Mouse (Mus musculus) midbrain, postnatal 0 days (tissue): Measurements from ENCODE around the gene Mief2. TPM values are rescaled to one million over a fixed set of nuclear protein-coding genes. Genes with fewer than 3 reads are reported as not detected.
A peak's percentile ranks its signal among the peaks of the same experiment; 100 is the strongest.

Experiments
- ATAC-seq: fragments of 200-750 bp; cut with Nextera tagmentation; 2 replicates; pipeline ENCODE4 v1.8.0; 2017; ENCODE audit warnings: moderate number of reproducible peaks, mild to moderate bottlenecking, moderate TSS enrichment, moderate library complexity; ENCODE audit not compliant: low FRiP score
- DNase-seq: peaks from one replicate; pipeline ENCODE4 v3.0.0-alpha.2; 2015; ENCODE audit warnings: low spot score
- H3K27ac ChIP-seq: fragments of 300-500 bp; sonication (generic); 2 replicates; pipeline ENCODE4 v1.5.1; 2014; ENCODE audit warnings: low read depth, mild to moderate bottlenecking, low read length, mixed read lengths
- H3K27me3 ChIP-seq: fragments of 300-500 bp; sonication (generic); 2 replicates; pipeline ENCODE4 v1.6.1; 2014; ENCODE audit warnings: low read length, control low read depth, mixed read lengths; ENCODE audit not compliant: insufficient read depth
- H3K36me3 ChIP-seq: fragments of 300-500 bp; sonication (generic); 2 replicates; pipeline ENCODE4 v1.6.1; 2014; ENCODE audit warnings: low read length, control low read depth, mixed read lengths; ENCODE audit not compliant: insufficient read depth
- H3K4me1 ChIP-seq: fragments of 300-500 bp; sonication (generic); 2 replicates; pipeline ENCODE4 v1.6.1; 2014; ENCODE audit warnings: mild to moderate bottlenecking, control low read depth, antibody characterized with exemption, low read length, mixed read lengths; ENCODE audit not compliant: insufficient read depth
- H3K4me2 ChIP-seq: fragments of 300-500 bp; sonication (generic); 2 replicates; pipeline ENCODE4 v1.6.1; 2014; ENCODE audit warnings: low read depth, mild to moderate bottlenecking, low read length, mixed read lengths; ENCODE audit not compliant: poor library complexity, severe bottlenecking
- H3K4me3 ChIP-seq: fragments of 300-500 bp; sonication (generic); 2 replicates; pipeline ENCODE4 v1.5.1; 2014; ENCODE audit warnings: low read depth, mild to moderate bottlenecking, low read length, moderate library complexity
- H3K9ac ChIP-seq: fragments of 300-500 bp; sonication (generic); replicated peaks from 2 replicates; pipeline ENCODE4 v1.6.1; 2014; ENCODE audit warnings: mild to moderate bottlenecking, low read length, moderate library complexity, mixed read lengths; ENCODE audit not compliant: poor library complexity, severe bottlenecking
- H3K9me3 ChIP-seq: fragments of 300-500 bp; sonication (generic); 2 replicates; pipeline ENCODE4 v1.6.1; 2016; ENCODE audit warnings: low read length, control low read depth
- CTCF ChIP-seq: IDR thresholded peaks from 2 replicates; pipeline ENCODE4 v1.5.1; 2016; ENCODE audit warnings: antibody characterized with exemption, mild to moderate bottlenecking
- WGBS: fragments of 180-500 bp; shearing (Covaris S2); extraction: QIAGEN DNeasy Blood & Tissue Kit; methylation state at CpG from one replicate; pipeline ENCODE4 v1.1.7; 2014; 5-methylcytosine and 5-hydroxymethylcytosine counted together
- polyA plus RNA-seq: library from polyadenylated mRNA; unstranded; fragments of >200 nt; fragmentation: Nextera tagmentation; extraction: Ambion mirVana; gene quantifications from 2 replicates; pipeline ENCODE4 v1.2.1, GENCODE M21; 2015
- total RNA-seq: library from RNA; depleted of rRNA; stranded (reverse); fragments of >200 nt; gene quantifications from 2 replicates; pipeline ENCODE4 v1.2.3, GENCODE M21; 2014

Mief2 gene
- total and polyA plus RNA-seq, 2 experiments from 2014 or later, result 24.0 to 36.6 TPM

DNA sequence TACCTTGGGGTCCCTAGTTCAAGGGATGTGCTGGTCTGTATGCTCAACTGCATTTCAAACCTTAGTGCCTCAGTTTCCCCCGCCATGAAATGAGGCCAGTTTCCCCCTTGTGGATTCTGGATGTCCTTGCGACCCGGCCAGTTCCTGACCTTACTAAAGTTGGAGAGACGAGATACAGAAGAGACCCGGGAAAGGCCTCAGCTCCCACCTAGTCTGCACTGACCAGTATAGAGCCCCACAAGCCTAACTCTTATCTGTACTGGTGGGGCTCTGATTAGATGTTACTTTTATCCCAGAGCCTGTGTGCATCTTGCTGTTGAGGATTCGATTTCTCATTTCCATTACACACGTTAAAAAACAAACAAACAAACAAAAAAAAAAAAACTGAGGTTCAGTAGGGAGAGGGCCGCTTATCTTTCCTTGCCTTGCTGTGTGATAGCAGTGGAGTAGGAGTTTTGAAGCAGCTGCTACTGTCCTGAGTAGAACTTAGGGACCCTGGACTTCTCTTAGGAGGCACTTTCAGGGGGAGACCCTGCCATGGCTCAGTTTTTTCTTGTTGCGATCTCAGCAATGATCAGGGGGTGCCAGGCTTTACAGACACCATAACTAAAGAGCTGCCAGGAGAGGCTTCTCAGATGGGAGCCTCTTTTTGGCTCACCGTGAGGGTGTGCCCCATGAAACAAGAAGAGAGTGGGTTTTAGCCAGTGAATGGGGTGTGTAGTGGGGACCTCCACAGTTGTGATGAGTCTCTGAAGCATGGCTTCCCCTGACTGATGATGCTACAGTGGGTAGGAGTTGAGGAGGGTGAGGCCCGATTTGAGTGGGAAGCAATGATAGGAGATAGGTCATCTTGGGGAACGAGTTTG, 27.6 kb upstream of the Mief2 start:
- WGBS, result 18% methylated on average over 12 of the region's 12 CpGs
- H3K4me1 ChIP-seq, result peaks cover 9% of the 10 kb centered on the region; the same call in 1 of the 2 replicates
- TF ChIP-seq CTCF, result no peak
- no peak for ATAC-seq
- H3K27ac ChIP-seq, result no peak overlapping the region
- peak overlapping the region; percentile 80 for H3K4me2 ChIP-seq
- no peaks in the 10 kb centered on the region for H3K9me3 ChIP-seq
- no peaks in the 10 kb centered on the region for H3K27me3 ChIP-seq
- H3K36me3 ChIP-seq, result peaks cover 10% of the 10 kb centered on the region
- H3K4me3 ChIP-seq, result peak overlapping the region; percentile 78
- DNase-seq, result no peak
- H3K9ac ChIP-seq, result peak overlapping the region; percentile 82

DNA sequence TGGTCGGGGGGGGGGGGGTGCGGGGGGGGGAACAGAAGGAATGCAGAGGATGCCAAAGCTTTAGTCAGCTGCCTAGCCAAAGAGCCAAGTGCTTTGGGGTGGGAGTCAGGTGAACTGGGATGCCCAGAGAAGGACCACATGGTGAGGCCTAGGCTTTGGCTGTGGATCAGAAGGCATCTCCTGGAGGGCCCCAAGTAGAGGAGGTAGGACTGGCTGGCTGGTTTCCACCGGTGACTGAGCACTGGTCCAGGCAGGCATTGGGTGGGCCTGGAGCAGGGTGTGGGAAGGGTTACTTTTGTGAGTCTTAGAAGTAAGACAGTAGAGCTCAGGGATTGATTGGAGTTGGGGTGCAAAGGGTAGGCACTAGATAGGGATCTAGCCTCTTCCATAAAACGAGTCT, 26.6 kb upstream of the Mief2 start:
- no peak overlapping the region for H3K4me3 ChIP-seq
- no peak for ATAC-seq
- H3K4me2 ChIP-seq, result peak overlapping the region; percentile 80; the same call in 1 of the 2 replicates
- H3K36me3 ChIP-seq, result peaks cover 21% of the 10 kb centered on the region
- H3K9me3 ChIP-seq, result no peaks in the 10 kb centered on the region
- 0 out of 2 replicates have a peak overlapping the region, but pooled peaks have one; percentile 12 for H3K27ac ChIP-seq
- peaks cover 9% of the 10 kb centered on the region; the same call in 1 of the 2 replicates for H3K4me1 ChIP-seq
- H3K27me3 ChIP-seq, result no peaks in the 10 kb centered on the region
- no peak for DNase-seq
- WGBS, result 72% methylated on average over 4 of the region's 4 CpGs
- no peak for TF ChIP-seq CTCF
- H3K9ac ChIP-seq, result no peak overlapping the region

DNA sequence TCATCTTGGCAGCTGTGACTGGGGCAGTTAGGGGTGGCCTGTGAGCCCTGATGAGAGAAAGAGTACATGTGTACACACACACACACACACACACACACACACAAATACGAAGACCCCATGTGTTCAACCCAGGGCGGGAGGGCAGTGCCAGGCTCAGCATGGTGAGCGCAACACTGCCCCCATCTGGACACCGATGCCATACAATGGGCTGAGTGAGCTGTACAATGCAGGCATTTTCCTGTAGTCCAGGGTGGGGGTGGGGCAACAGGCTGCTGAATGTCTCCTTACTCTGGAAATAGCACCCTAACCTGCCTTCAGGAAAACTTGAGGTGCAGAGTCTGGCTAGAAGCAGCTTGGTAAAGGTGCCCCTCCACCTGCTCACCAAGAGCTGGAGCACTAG, 25.1 kb upstream of the Mief2 start:
- Histone ChIP-seq H3K9ac (no peak overlapping the region), H3K4me1 (peaks cover 9% of the 10 kb centered on the region; the same call in 1 of the 2 replicates), H3K27ac (no peak overlapping the region), H3K27me3 (no peaks in the 10 kb centered on the region), H3K4me3 (no peak overlapping the region), H3K36me3 (peaks cover 36% of the 10 kb centered on the region), H3K4me2 (no peak overlapping the region), H3K9me3 (no peaks in the 10 kb centered on the region)
- ATAC-seq (peak; percentile 45; the same call in 1 of the 2 replicates), DNase-seq (peak; percentile 90)
- 15% methylated on average over 4 of the region's 4 CpGs for WGBS
- TF ChIP-seq CTCF, result peak; percentile 77

DNA sequence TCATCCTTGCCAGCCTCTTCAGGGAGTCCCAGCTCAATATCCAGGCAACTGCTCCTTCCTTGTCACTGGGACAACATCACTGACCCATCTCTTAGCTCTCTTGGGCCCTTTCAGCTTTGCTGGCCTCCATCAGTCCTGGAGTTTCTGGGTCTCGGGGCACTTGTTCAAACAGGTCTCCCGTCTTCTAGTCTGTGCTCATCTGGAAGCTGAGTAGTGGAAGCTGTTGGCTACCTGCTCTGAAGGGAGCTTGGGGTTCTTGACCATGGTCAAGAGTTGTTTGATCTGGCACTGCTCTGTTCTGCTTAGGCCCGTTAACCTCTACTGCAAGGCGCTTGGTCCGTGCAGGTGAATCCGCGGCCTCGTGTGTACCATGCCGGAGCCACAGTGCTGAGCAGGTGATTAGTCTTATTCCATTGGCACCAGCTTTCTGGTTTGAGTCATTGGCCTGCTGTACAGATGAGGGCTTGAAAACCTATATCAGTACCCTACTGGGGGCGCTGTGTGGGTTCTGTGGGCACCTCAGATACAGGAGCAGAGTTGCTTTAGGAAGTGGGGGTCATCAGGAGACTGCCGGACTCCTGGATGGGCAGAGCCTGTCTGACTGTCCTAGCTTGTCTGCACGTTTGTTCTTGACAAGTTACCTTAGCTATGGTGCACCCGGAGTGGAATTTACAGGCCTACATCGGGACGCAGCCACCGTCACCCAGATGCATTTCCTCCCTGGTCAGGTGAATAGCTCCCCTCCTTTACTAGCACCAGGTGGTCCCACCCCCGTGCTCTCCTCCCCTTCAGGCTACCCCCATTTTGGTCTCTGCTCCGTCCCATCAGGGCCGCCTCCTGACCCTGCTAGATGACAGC, 23.9 kb upstream of the Mief2 start:
- ATAC-seq, result no peak
- Histone ChIP-seq H3K27ac (no peak overlapping the region), H3K36me3 (peaks cover 47% of the 10 kb centered on the region), H3K27me3 (no peaks in the 10 kb centered on the region), H3K4me3 (no peak overlapping the region), H3K9me3 (no peaks in the 10 kb centered on the region), H3K4me1 (peaks cover 9% of the 10 kb centered on the region; the same call in 1 of the 2 replicates), H3K4me2 (no peak overlapping the region), H3K9ac (no peak overlapping the region)
- WGBS, result 93% methylated on average over 19 of the region's 19 CpGs
- TF ChIP-seq CTCF, result no peak
- no peak for DNase-seq

DNA sequence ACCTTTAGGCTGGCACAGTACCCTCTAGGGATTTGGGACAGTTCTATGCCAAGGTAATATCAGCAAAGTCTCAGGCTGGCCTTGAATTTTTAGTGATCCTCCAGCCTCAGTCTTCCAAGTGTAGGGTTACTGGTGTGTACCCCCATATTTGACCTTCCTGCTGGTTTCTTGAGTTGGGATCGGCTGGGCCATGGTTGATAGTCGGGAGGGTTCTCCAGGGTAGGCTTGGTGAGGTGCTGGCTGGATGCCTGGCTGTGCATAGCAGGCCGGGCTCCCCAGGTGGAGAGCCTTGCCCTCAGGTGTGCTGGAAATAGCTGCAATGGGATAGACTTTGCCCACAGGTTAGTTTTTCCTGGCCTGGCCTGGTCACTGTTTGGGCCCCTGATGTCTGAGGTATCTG, 22.9 kb upstream of the Mief2 start:
- Histone ChIP-seq H3K36me3 (peaks cover 57% of the 10 kb centered on the region), H3K9me3 (no peaks in the 10 kb centered on the region), H3K9ac (no peak overlapping the region), H3K4me2 (no peak overlapping the region), H3K27ac (no peak overlapping the region), H3K27me3 (no peaks in the 10 kb centered on the region), H3K4me3 (no peak overlapping the region), H3K4me1 (peaks cover 9% of the 10 kb centered on the region; the same call in 1 of the 2 replicates)
- no peak for DNase-seq
- no peak for TF ChIP-seq CTCF
- no peak for ATAC-seq
- WGBS, result 99% methylated on average over 3 of the region's 3 CpGs
